Mouse (Mus musculus) hindbrain, postnatal 0 days (tissue): ENCODE measurements around the gene Gm13694. TPM values are rescaled to one million over a fixed set of nuclear protein-coding genes. Genes with fewer than 3 reads are reported as not detected.
A peak's percentile ranks its signal among the peaks of the same experiment; 100 is the strongest.
"Not testable (repeated sequence)": the region's sequence is repeated elsewhere in the genome, so short reads cannot be mapped to it uniquely, and the experiment has no call there.

Experiments used
- ATAC-seq: fragments of 200-750 bp; cut with Nextera tagmentation; 2 replicates; pipeline ENCODE4 v1.8.0; 2017; ENCODE audit warnings: mild to moderate bottlenecking, moderate TSS enrichment, moderate library complexity
- DNase-seq: peaks from one replicate; pipeline ENCODE4 v3.0.0-alpha.2; 2015; ENCODE audit warnings: low spot score
- H3K27ac ChIP-seq: fragments of 300-500 bp; sonication (generic); 2 replicates; pipeline ENCODE4 v1.5.1; 2014; ENCODE audit warnings: mild to moderate bottlenecking
- H3K27me3 ChIP-seq: fragments of 300-500 bp; sonication (generic); 2 replicates; pipeline ENCODE4 v1.6.1; 2014; ENCODE audit warnings: low read length, mixed read lengths; ENCODE audit not compliant: insufficient read depth
- H3K36me3 ChIP-seq: fragments of 300-500 bp; sonication (generic); 2 replicates; pipeline ENCODE4 v1.6.1; 2014; ENCODE audit warnings: low read length, mixed read lengths; ENCODE audit not compliant: insufficient read depth
- H3K4me1 ChIP-seq: fragments of 300-500 bp; sonication (generic); 2 replicates; pipeline ENCODE4 v1.6.1; 2014; ENCODE audit warnings: antibody characterized with exemption, low read length, mixed read lengths; ENCODE audit not compliant: insufficient read depth
- H3K4me2 ChIP-seq: fragments of 300-500 bp; sonication (generic); 2 replicates; pipeline ENCODE4 v1.6.1; 2014; ENCODE audit warnings: low read depth, mild to moderate bottlenecking, low read length, moderate library complexity, mixed read lengths
- H3K4me3 ChIP-seq: fragments of 300-500 bp; sonication (generic); 2 replicates; pipeline ENCODE4 v1.5.1; 2014; ENCODE audit warnings: low read length
- H3K9ac ChIP-seq: fragments of 300-500 bp; sonication (generic); replicated peaks from 2 replicates; pipeline ENCODE4 v1.6.1; 2014; ENCODE audit warnings: mild to moderate bottlenecking, low read length, moderate library complexity, mixed read lengths
- H3K9me3 ChIP-seq: fragments of 300-500 bp; sonication (generic); 2 replicates; pipeline ENCODE4 v1.6.1; 2016; ENCODE audit warnings: low read length, mixed read lengths
- CTCF ChIP-seq: IDR thresholded peaks from 2 replicates; pipeline ENCODE4 v1.5.1; 2016; ENCODE audit warnings: antibody characterized with exemption, control low read depth, low read depth
- WGBS: fragments of 180-500 bp; shearing (Covaris S2); extraction: QIAGEN DNeasy Blood & Tissue Kit; methylation state at CpG from one replicate; pipeline ENCODE4 v1.1.7; 2014; 5-methylcytosine and 5-hydroxymethylcytosine counted together
- polyA plus RNA-seq: library from polyadenylated mRNA; unstranded; fragments of >200 nt; fragmentation: Nextera tagmentation; extraction: Ambion mirVana; gene quantifications from 2 replicates; pipeline ENCODE4 v1.2.1, GENCODE M21; 2015
- total RNA-seq: library from RNA; depleted of rRNA; stranded (reverse); fragments of >200 nt; gene quantifications from 2 replicates; pipeline ENCODE4 v1.2.3, GENCODE M21; 2014

Gm13694 gene
- total and polyA plus RNA-seq, 2 experiments from 2014 or later = not detected

DNA sequence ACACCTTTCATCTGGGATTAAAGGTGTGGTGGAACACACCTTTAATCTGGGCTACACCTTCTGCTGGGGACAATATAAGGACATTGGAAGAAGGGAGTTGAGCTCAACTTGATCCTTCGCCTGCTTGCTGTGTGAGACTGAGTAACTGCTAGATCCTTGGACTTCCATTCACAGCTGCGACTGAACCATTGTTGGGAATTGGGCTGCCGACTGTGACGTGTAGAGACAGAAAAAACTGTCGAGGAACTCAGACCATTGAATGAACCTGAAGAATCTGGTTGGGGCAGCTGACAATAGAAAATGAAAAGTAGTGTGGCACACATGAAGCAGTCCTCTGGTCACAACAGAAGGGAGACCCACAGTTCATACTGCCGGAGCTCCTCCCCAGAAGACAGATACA is 11.5 kb downstream of the Gm13694 start, which contains the start of gene Gm13691:
Gene Gm13691 (plus strand): TSS at position 301 of the 400 bp plus-strand sequence.
- H3K36me3 ChIP-seq, H3K27ac ChIP-seq, H3K9ac ChIP-seq, H3K4me2 ChIP-seq, DNase-seq, H3K27me3 ChIP-seq, H3K4me3 ChIP-seq, H3K9me3 ChIP-seq, H3K4me1 ChIP-seq, ATAC-seq: not testable (repeated sequence)
- WGBS = no CpG with 5 or more reads among the region's 6 CpGs

DNA sequence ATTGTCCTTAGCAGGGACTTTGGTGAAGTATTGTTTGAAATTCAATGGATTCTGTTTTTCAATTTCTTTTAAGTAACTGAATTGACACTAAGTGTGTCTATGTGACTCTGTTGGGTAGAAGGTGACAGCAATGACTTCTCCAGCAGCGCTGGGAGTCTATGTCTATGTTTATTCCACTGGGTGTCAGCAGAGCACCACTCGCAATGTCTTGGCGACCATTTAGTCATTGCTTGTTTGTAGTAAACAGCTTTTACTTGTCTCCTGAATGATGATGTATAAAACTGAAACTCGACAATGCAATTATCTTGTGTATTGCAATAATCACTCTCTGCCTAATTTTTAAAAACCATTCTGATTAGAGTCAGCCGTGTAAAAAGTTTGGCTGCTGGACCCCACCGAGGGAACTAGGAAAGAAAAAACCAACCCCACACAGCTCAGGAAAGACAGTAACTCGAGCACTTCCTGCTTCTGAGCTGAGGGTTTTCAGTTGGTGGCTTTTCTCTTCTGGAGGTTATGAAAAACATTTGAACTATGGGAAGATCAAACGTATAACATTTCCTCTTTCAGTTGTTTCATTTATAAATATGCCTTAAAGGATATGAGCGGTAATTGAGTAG is 15.0 kb downstream of the Gm13694 start:
- H3K27me3 ChIP-seq, DNase-seq, H3K36me3 ChIP-seq, H3K9ac ChIP-seq, H3K4me3 ChIP-seq, H3K27ac ChIP-seq, H3K4me1 ChIP-seq, H3K4me2 ChIP-seq, H3K9me3 ChIP-seq, ATAC-seq: not testable (repeated sequence)
- WGBS = 66% methylated on average over 7 of the region's 9 CpGs

DNA sequence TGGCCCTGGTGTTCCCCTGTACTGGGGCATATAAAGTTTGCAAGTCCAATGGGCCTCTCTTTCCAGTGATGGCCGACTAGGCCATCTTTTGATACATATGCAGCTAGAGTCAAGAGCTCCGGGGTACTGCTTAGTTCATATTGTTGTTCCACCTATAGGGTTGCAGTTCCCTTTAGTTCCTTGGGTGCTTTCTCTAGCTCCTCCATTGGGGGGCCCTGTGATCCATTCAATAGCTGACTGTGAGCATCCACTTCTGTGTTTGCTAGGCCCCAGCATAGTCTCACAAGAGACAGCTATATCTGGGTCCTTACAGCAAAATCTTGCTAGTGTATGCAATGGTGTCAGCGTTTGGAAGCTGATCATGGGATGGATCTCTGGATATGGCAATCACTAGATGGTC is 15.8 kb downstream of the Gm13694 start:
- not testable (repeated sequence) for H3K4me3 ChIP-seq, H3K27ac ChIP-seq, H3K36me3 ChIP-seq, ATAC-seq, H3K9me3 ChIP-seq, DNase-seq, H3K4me1 ChIP-seq, H3K4me2 ChIP-seq, H3K27me3 ChIP-seq, H3K9ac ChIP-seq
- no CpG with 5 or more reads among the region's 3 CpGs for WGBS

DNA sequence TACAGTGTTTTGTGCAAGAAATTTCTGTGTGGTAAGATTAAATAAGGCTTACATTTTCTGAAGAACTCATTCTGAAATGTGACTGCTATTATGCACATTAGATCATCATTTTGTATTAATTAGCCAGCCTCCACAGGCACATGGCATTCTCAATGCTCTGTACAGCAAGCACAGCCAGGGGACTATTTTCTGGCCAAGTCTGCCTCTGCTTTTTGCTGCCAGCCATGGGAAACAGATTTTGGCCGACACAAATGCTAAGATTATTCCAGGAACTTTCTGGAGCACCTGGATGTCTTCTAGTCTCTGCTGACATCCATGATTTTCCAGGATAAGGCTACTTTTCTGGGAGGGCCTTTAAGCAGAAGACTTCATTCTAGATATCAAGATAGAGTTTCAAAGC is 30.2 kb downstream of the Gm13694 start:
- peak; percentile 47 for DNase-seq
- H3K9me3 ChIP-seq = no peaks in the 10 kb centered on the region
- H3K4me3 ChIP-seq = no peak overlapping the region
- no peak overlapping the region for H3K9ac ChIP-seq
- WGBS = 41% methylated on average over 1 of the region's 1 CpGs
- no peaks in the 10 kb centered on the region for H3K36me3 ChIP-seq
- ATAC-seq = no peak
- no peak overlapping the region for H3K4me2 ChIP-seq
- no peaks in the 10 kb centered on the region for H3K27me3 ChIP-seq
- TF ChIP-seq CTCF = no peak
- H3K27ac ChIP-seq = no peak overlapping the region
- no peaks in the 10 kb centered on the region for H3K4me1 ChIP-seq

DNA sequence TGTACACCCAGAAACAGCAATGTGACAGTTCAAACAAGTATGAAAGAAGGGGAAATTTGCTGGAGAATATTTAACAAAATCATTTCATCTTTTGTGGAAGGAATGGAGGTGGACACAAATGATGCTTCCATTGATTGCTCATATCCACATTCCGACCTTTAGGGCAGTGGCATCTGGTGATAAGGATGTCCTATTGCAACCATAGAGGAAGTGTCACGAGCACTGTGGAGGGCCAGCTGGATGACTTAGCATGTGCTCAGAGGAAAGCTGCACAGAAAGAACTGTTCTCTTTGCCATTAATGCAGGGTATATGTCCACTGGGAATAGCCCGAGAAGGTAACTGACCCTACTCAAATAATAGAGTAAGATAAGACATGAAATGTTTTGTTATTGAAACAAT is 31.1 kb downstream of the Gm13694 start:
- ATAC-seq (no peak), DNase-seq (no peak)
- no peaks in the 10 kb centered on the region for H3K27me3 ChIP-seq
- no peaks in the 10 kb centered on the region for H3K4me1 ChIP-seq
- WGBS = 75% methylated on average over 3 of the region's 3 CpGs
- no peak for TF ChIP-seq CTCF
- no peak overlapping the region for H3K4me2 ChIP-seq
- H3K9ac ChIP-seq = no peak overlapping the region
- no peaks in the 10 kb centered on the region for H3K36me3 ChIP-seq
- no peak overlapping the region for H3K4me3 ChIP-seq
- H3K9me3 ChIP-seq = no peaks in the 10 kb centered on the region
- H3K27ac ChIP-seq = no peak overlapping the region

DNA sequence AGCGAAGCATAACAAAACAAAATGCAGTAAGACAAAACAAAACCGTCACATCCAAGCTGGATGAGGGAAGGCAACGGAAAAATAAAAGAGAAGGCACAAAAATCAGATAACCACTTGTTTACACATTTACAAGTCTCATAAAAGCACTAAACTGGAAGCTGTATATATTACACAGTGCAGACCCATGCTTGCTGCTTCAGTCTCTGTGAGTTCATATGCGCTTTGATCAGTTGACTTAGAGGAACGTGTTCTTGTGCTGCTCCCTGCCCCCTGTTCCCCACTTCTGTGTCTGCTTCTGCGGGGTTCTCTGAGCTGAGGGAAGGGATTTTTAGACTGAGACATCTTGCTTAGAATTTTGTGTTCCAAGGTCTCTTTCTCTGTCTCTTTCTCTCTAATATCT is 35.8 kb downstream of the Gm13694 start:
- DNase-seq (no peak), ATAC-seq (no peak)
- 78% methylated on average over 6 of the region's 6 CpGs for WGBS
- Histone ChIP-seq H3K9ac (no peak overlapping the region), H3K27me3 (no peaks in the 10 kb centered on the region), H3K36me3 (no peaks in the 10 kb centered on the region), H3K27ac (no peak overlapping the region), H3K9me3 (no peaks in the 10 kb centered on the region), H3K4me3 (no peak overlapping the region), H3K4me1 (no peaks in the 10 kb centered on the region; the same call in 1 of the 2 replicates), H3K4me2 (no peak overlapping the region)
- no peak for TF ChIP-seq CTCF

DNA sequence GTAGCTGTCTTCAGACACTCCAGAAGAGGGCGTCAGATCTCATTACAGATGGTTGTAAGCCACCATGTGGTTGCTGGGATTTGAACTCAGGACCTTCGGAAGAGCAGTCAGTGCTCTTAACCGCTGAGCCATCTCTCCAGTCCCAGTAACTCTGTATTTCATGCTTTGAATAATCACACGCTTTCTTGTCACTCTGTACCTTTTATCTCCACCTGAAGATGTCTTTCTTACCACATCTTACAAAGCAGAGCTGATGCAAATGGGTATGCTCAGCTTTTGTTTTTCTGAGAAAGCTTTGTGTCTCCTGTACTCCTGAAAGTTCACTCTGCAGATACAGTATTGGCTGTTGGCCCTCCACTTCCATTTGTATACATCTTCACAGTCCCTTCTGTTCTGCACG is 37.6 kb downstream of the Gm13694 start:
- not testable (repeated sequence) for H3K27me3 ChIP-seq, DNase-seq, H3K4me2 ChIP-seq, H3K36me3 ChIP-seq, ATAC-seq, H3K9me3 ChIP-seq, H3K4me1 ChIP-seq, H3K4me3 ChIP-seq, H3K27ac ChIP-seq, H3K9ac ChIP-seq
- 74% methylated on average over 5 of the region's 5 CpGs for WGBS
